Mouse (Mus musculus) cerebellum, adult 11-12 months (tissue): ENCODE measurements around the gene Zfp760.
"Not testable (repeated sequence)": the region's sequence is repeated elsewhere in the genome, so short reads cannot be mapped to it uniquely, and the experiment has no call there.

Source experiments
- DNase-seq: peaks from one replicate; pipeline ENCODE4 v3.0.0; 2022

Gene Zfp760

DNA sequence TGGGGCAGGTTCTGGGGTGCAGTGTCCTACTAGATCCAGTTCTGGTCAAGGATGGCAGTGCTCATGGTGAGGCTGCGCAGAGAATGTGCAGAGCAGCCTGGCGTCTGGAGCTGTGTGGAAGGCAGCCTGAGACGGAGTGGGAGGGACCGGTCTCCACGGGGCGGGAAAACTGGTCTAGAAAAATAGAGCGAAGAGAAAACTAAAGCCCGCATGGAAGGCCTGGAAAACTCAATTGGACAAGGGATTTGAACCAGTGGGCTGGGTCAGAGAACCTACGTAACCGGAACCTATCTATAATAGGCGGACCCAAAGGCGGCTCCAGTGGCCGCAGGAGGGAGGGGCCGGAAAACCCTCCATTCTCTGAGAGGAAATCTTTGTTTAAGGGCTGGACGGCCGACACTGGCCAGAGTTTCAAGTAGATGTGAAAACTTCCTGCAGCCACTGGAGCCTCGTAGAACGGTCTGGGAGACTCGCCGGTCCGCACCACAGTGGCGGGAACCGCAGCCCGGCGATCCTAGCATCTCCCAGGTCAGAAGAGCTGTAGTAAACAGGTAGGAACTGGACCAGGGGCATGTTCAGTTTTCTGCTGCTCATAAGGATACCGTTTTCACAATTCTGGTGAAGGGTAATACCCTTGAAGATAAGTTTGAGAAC, at the start of gene Zfp760:
Gene Zfp760, plus strand, starts transcription at position 399 of the 654 bp plus-strand sequence.
- peak; percentile 81 for DNase-seq

- DNase-seq: not testable (repeated sequence)
These were observed 28.7 kb upstream of the Zfp760 start for GRCm38 (mm10) chr17:21678826-21679225.

- peak; percentile 82 for DNase-seq
These were observed 28.1 kb upstream of the Zfp760 start for GRCm38 (mm10) chr17:21679273-21680018.

- not testable (repeated sequence) for DNase-seq
These were observed 27.5 kb upstream of the Zfp760 start for GRCm38 (mm10) chr17:21680019-21680376.

GRCm38 (mm10) chr17:21691560-21691959, 16.0 kb upstream of the Zfp760 start, which contains the start of gene Gm10226:
TSS of gene Gm10226 (plus strand) at chr17:21691860.
- no peak for DNase-seq

DNA sequence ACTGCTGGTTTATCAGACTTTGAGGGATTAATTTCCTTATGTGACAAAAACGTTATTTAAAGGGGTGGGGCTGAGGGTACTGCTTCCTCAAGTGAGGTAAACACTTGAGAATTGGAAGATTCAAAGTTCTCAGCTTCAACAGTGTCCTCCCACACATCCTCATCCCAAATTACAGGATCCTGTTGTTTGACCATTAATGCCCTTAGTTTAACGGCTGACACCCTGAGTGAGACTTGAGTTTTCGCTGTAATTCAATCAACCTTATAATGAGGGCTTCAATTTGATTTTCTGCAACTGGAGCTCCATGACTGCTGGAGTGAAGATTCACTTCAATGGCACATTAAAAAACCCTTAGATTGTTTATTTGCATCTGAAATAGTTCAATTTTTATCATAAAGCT, 14.2 kb upstream of the Zfp760 start:
- no peak for DNase-seq

- DNase-seq: no peak
These were observed 11.5 kb upstream of the Zfp760 start for GRCm38 (mm10) chr17:21696073-21696472.

DNA sequence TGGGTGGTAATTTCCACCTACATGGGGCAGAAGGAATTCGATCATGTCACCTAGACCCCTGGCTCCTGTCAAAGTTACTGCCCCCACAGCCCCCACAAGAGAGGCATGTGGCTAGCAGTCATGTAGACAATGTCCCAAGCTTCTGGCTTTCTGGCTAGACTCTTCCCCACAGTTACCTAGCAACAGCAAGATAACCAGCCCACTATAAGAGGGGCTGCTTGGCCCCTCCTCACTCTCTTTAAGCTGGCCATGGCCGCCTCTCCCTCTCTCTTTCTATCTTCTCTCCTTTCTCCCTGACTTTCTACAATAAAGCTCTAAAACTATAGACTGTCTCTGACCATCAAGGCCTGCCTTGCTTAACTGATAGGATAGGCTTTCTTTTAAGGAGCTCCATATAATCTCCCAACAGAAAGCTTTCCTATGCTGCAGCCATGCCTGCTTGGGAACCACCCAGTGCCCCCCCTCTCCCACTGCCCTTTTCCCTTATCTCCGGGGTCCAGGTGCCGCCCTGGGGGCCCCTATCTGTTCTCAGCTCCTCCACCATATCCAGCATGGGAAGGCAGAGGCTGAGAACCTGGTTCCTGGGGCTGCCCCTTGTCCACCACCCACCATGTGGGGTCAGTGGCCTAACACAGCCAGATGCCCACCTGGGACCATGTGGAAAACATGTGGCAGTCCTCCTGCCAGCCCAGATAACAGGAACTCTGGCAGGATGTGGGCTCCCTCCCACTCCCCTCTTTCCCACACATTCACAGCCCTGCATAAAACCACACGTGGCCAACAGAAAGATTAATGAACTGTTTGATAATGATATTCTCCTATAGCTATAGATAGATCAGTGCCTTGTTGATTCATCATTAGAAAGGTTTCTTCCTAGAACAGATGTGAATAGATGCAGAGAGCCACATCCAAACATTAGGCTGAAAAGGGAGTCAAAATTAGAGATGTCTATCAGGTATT, 5.0 kb upstream of the Zfp760 start:
- no peak for DNase-seq

DNA sequence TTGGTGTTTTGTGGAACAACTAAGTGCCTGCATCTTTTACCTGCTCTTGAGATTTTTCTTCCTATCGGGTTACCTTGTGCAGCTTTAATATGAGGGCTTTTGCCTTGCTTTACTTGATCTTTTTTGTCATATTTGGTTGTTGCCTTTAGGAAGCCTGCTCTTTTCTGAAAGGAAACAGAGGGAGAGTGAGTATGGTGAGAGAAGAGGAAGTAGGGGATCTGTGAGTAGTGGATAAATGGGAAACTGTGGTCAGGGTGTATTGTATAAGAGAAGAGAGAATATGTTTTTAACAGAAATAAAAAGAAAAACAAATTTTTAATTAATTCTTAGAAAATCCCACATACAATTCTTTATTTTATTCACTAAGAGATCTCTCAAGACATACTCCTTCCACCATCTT, 4.1 kb upstream of the Zfp760 start:
- no peak for DNase-seq

- no peak for DNase-seq
These were observed 860 bp downstream of the Zfp760 start for GRCm38 (mm10) chr17:21708401-21708800.

DNA sequence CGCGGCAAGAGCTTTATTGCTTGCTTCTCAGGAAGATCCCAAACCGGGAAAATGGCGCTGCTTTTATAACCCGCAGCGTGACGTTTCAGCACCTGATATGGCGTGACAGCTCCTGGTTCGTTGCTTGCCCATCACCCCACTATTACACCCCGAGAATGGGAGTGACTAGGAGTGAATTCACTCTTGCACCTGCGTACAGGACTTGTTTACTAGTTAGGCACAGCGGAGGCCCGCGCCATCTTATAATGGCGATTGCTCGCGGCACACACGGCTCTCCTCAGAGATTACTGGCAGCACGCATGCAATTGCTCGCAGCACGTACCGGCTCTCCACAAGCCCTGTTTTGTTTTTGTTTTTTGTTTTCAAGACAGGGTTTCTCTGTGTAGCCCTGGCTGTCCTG, 23.0 kb downstream of the Zfp760 start, which contains the start of gene Zfp229:
Gene Zfp229, plus strand, starts transcription at position 301 of the 400 bp plus-strand sequence.
- DNase-seq: not testable (repeated sequence)

- no peak for DNase-seq
These were observed 25.5 kb downstream of the Zfp760 start for GRCm38 (mm10) chr17:21733049-21733448.

- DNase-seq: peak; percentile 66
These were observed 26.0 kb downstream of the Zfp760 start for GRCm38 (mm10) chr17:21733529-21734031.

DNA sequence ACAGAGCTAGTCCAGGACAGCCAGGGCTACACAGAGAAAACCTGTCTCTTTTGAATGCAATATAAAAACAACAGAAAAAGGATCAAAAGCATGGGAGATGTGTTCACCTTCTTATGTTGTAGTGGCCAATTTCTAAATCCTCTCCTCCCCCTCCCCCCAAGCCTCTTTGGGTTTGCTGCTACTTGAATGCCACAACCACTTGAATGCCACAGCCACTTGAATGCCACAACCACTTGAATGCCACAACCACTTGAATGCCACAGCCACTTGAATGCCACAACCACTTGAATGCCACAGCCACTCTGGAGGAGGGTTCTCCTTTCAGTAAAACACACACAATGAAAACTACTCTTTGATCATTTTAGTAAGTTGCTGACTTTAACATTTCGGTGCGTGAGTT, 45.2 kb downstream of the Zfp760 start:
- DNase-seq: no peak

DNA sequence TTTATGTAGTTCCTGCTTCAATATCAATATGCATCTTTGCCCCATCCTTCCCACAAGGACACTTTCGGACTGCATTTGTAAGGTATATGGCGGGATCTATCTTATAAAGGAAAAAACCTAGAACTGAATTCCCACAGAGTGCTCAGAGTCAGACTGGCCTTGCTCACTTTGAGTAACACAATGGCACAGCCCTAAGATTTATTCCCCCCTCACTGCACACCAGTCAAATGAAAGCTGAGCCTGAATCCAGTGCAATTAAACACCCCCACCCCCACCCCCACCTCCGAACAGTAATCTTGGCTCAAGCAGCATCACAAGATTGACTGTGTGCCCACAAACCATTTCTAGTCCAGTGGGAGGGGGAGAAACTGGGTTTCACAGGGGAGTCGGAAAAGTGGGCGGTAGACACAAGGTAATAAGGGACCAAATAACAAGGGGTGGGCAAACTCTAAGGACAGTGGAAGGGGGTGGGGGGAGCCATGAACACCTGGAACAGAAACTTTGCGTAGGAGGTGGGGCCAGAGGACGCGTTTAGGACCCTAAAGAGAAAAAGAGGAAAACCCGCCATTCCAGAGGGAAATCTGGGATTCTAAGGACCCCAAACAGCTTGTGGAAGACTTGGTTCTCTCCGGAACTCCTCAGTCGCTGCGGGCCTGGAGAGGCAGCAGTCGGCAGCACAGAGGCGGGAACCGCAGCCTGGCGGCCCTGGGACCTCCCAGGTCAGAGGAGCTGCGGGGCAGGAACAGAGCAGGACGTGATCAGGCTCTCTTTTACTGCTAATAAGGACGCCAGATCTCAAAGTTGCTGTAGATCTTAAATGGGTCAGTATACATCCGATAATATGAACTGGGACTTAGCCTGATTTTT, 46.0 kb downstream of the Zfp760 start:
- DNase-seq: no peak

DNA sequence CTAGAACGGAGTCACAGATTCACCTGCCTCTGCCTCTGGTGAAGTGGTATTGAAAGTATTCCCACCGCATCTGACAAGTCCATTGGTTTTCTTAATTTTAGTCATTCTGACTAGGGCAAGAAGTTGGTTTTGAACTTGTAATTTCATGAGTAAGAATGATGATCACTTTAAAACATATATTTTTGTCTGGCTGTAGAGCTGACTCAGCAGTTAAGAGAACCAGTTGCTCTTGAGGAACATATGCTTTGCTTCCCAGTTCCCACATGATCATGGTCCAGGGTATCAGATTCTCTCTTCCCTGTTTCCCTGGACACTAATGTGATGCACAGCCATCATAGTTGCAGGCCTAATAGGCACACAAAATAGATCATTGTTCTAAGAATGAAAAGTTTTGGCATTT, 62.8 kb downstream of the Zfp760 start:
- no peak for DNase-seq
